In the genomic region with DNA sequence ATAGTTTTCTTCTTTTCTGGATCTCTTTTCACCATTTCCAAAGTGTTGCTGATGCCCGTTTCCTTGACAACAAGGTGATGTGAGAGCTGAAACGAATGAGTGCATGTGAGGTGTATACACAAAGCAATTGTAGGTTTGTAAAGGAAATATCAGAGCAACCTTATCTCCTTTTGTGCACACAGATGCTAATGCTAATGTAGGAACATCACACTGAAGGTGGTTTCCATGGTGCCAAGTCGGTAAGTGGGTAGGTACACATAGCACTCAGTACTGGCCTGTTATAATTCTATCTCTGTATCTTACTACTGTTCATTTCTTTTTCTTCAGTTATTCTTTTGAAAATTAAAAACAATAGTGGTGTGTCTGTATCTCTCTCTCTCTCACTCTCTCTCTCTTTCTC, we compare ENCODE assay signal across 21 mouse cellular contexts. TPM values are rescaled to one million over a fixed set of nuclear protein-coding genes. Genes with fewer than 3 reads are reported as not detected.
DNase-seq lines count a peak whose midpoint lies in the region; ATAC-seq and TF ChIP-seq lines count a peak whose summit lies in the region.
"Had no signal": no experiment of that assay in that cellular context is flagged by ENCODE, and none has a peak within 500 bp of the region (broad histone marks: within the 10 kb centered on the region; RNA-seq: fewer than 3 reads in every experiment).

No protein-coding gene starts in this region.

- no peak overlapping the region for H3K9ac ChIP-seq in forebrain, embryonic 16.5 days (replicated peaks; ENCODE audit: low read depth, low read length)
- no peak overlapping the region for H3K9ac ChIP-seq in midbrain, embryonic 14.5 days (replicated peaks; ENCODE audit: low read length)
- H3K9ac ChIP-seq in midbrain, embryonic 13.5 days (replicated peaks): no peak overlapping the region
- no peak overlapping the region for H3K9ac ChIP-seq in midbrain, postnatal 0 days (replicated peaks; ENCODE audit: low read length, poor library complexity, severe bottlenecking)
- H3K9ac ChIP-seq: heart, embryonic 12.5 days; heart, embryonic 15.5 days; hindbrain, embryonic 14.5 days had no signal

- WGBS in forebrain, embryonic 16.5 days: 64% methylated on average over 3 of the region's 3 CpGs
- 82% methylated on average over 3 of the region's 3 CpGs for WGBS in forebrain, embryonic 10.5 days
- 68% methylated on average over 3 of the region's 3 CpGs for WGBS in midbrain, embryonic 14.5 days
- 69% methylated on average over 3 of the region's 3 CpGs for WGBS in midbrain, embryonic 13.5 days
- 49% methylated on average over 3 of the region's 3 CpGs for WGBS in midbrain, postnatal 0 days

- H3K27me3 ChIP-seq in forebrain, embryonic 16.5 days (replicated peaks; ENCODE audit: control insufficient read depth, insufficient read depth, low read length): no peaks in the 10 kb centered on the region
- peaks cover 4% of the 10 kb centered on the region; the same call in 1 of the 2 replicates for H3K27me3 ChIP-seq in forebrain, embryonic 10.5 days (ENCODE audit: poor library complexity, severe bottlenecking)
- H3K27me3 ChIP-seq in midbrain, embryonic 14.5 days (ENCODE audit: control insufficient read depth, insufficient read depth, low read length): no peaks in the 10 kb centered on the region; the same call in 1 of the 2 replicates
- peaks cover 19% of the 10 kb centered on the region for H3K27me3 ChIP-seq in midbrain, embryonic 13.5 days
- H3K27me3 ChIP-seq in midbrain, postnatal 0 days (ENCODE audit: insufficient read depth, low read length): peaks cover 5% of the 10 kb centered on the region; the same call in 1 of the 2 replicates
- H3K27me3 ChIP-seq: heart, embryonic 12.5 days; heart, embryonic 15.5 days had no signal

- peak; percentile 43; the same call in 1 of the 2 replicates for ATAC-seq in forebrain, embryonic 16.5 days
- no peak for ATAC-seq in midbrain, embryonic 14.5 days (ENCODE audit: low FRiP score, low TSS enrichment)
- no peak for ATAC-seq in midbrain, embryonic 13.5 days
- peak; percentile 56; the same call in 1 of the 2 replicates for ATAC-seq in midbrain, postnatal 0 days (ENCODE audit: low FRiP score)
- ATAC-seq: activated CD4-positive, CD25-positive, alpha-beta regulatory T cell, adult 4 months; CD4-positive, CD25-positive, alpha-beta regulatory T cell, adult 4 months; intestine, postnatal 0 days had no signal

- H3K27ac ChIP-seq in forebrain, embryonic 16.5 days (ENCODE audit: low read length): no peak overlapping the region
- H3K27ac ChIP-seq in forebrain, embryonic 10.5 days: no peak overlapping the region
- no peak overlapping the region for H3K27ac ChIP-seq in midbrain, embryonic 14.5 days (replicated peaks; ENCODE audit: low read depth, low read length)
- no peak overlapping the region for H3K27ac ChIP-seq in midbrain, embryonic 13.5 days
- H3K27ac ChIP-seq in midbrain, postnatal 0 days (ENCODE audit: low read depth, low read length): no peak overlapping the region
- H3K27ac ChIP-seq: heart, embryonic 15.5 days; hindbrain, embryonic 14.5 days had no signal

- no peak overlapping the region for H3K4me3 ChIP-seq in forebrain, embryonic 16.5 days (replicated peaks; ENCODE audit: low read length)
- no peak overlapping the region for H3K4me3 ChIP-seq in forebrain, embryonic 10.5 days
- no peak overlapping the region for H3K4me3 ChIP-seq in midbrain, embryonic 14.5 days (replicated peaks; ENCODE audit: low read depth, low read length)
- H3K4me3 ChIP-seq in midbrain, embryonic 13.5 days (replicated peaks): no peak overlapping the region
- no peak overlapping the region for H3K4me3 ChIP-seq in midbrain, postnatal 0 days (ENCODE audit: low read depth, low read length)
- H3K4me3 ChIP-seq: heart, embryonic 12.5 days; heart, embryonic 15.5 days had no signal

- no peaks in the 10 kb centered on the region for H3K36me3 ChIP-seq in forebrain, embryonic 16.5 days (ENCODE audit: control insufficient read depth, insufficient read depth)
- no peaks in the 10 kb centered on the region for H3K36me3 ChIP-seq in forebrain, embryonic 10.5 days (replicated peaks)
- H3K36me3 ChIP-seq in midbrain, embryonic 14.5 days (ENCODE audit: control insufficient read depth, insufficient read depth, low read length): no peaks in the 10 kb centered on the region
- no peaks in the 10 kb centered on the region for H3K36me3 ChIP-seq in midbrain, embryonic 13.5 days
- H3K36me3 ChIP-seq in midbrain, postnatal 0 days (ENCODE audit: insufficient read depth, low read length): no peaks in the 10 kb centered on the region
- H3K36me3 ChIP-seq: heart, embryonic 12.5 days; heart, embryonic 15.5 days had no signal

- no peak overlapping the region for H3K4me2 ChIP-seq in forebrain, embryonic 16.5 days (ENCODE audit: low read length)
- no peak overlapping the region for H3K4me2 ChIP-seq in midbrain, embryonic 14.5 days (ENCODE audit: low read length)
- H3K4me2 ChIP-seq in midbrain, embryonic 13.5 days (replicated peaks): no peak overlapping the region
- H3K4me2 ChIP-seq in midbrain, postnatal 0 days (ENCODE audit: low read depth, low read length, poor library complexity, severe bottlenecking): no peak overlapping the region
- H3K4me2 ChIP-seq: heart, embryonic 12.5 days; heart, embryonic 15.5 days; hindbrain, embryonic 14.5 days had no signal

- TF ChIP-seq CTCF in brain, embryonic 14.5 days (IDR thresholded peaks at IDR 0.05; ENCODE audit: borderline replicate concordance, extremely low read depth, insufficient read depth, insufficient read length): no peak
- TF ChIP-seq CTCF in midbrain, postnatal 0 days (IDR thresholded peaks at IDR 0.05): no peak

- no peak for DNase-seq in forebrain, embryonic 10.5 days (ENCODE audit: extremely low spot score, low spot score)
- DNase-seq in midbrain, embryonic 14.5 days: peak; percentile 8
- DNase-seq in brain, embryonic 14.5 days (ENCODE audit: low read depth): peak; percentile 38
- DNase-seq in midbrain, postnatal 0 days (ENCODE audit: low spot score): no peak
- DNase-seq: adrenal gland, adult 8-10 months; adrenal gland, postnatal 25 days; cerebellum, adult 18-20 months; cerebellum, adult 9-10 months; cerebellum, postnatal 14 days; gastrocnemius, postnatal 25 days; heart, adult 18-20 months; heart, postnatal 10 days; heart, postnatal 36 days had no signal

- TF ChIP-seq POLR2A in brain, embryonic 14.5 days (IDR thresholded peaks at IDR 0.05; ENCODE audit: borderline replicate concordance, extremely low read depth, insufficient read depth, insufficient read length, poor library complexity, severe bottlenecking): no peak

- no peaks in the 10 kb centered on the region for H3K4me1 ChIP-seq in forebrain, embryonic 16.5 days (replicated peaks; ENCODE audit: control insufficient read depth, insufficient read depth, low read length)
- H3K4me1 ChIP-seq in forebrain, embryonic 10.5 days: no peaks in the 10 kb centered on the region
- H3K4me1 ChIP-seq in midbrain, embryonic 14.5 days (ENCODE audit: control insufficient read depth, insufficient read depth, low read length): no peaks in the 10 kb centered on the region
- H3K4me1 ChIP-seq in midbrain, embryonic 13.5 days (replicated peaks): no peaks in the 10 kb centered on the region
- no peaks in the 10 kb centered on the region for H3K4me1 ChIP-seq in midbrain, postnatal 0 days (ENCODE audit: insufficient read depth, low read length)
- H3K4me1 ChIP-seq: heart, embryonic 12.5 days; heart, embryonic 15.5 days had no signal

- H3K9me3 ChIP-seq in forebrain, embryonic 16.5 days (ENCODE audit: control insufficient read depth, low read length): no peaks in the 10 kb centered on the region
- H3K9me3 ChIP-seq in forebrain, embryonic 10.5 days: no peaks in the 10 kb centered on the region
- no peaks in the 10 kb centered on the region for H3K9me3 ChIP-seq in midbrain, embryonic 14.5 days (ENCODE audit: control insufficient read depth, low read length)
- no peaks in the 10 kb centered on the region for H3K9me3 ChIP-seq in midbrain, embryonic 13.5 days
- H3K9me3 ChIP-seq in midbrain, postnatal 0 days (ENCODE audit: low read length): no peaks in the 10 kb centered on the region
- H3K9me3 ChIP-seq: heart, embryonic 12.5 days; heart, embryonic 15.5 days had no signal

RNA-seq across cellular contexts. Expression of a gene that starts 26.3 kb away (rescaled TPM):
- polyA plus RNA-seq in forebrain, embryonic 16.5 days (2015; fragmentation: Nextera tagmentation; extraction: Ambion mirVana): 49.7 and 61.5 TPM in 2 replicates
- polyA plus RNA-seq in forebrain, embryonic 10.5 days (2016; fragmentation: Nextera tagmentation; extraction: Ambion mirVana): 9.5 and 9.6 TPM in 2 replicates
- 5.4 and 8.1 TPM in 2 replicates for polyA plus RNA-seq in midbrain, embryonic 14.5 days (2014; fragmentation: Nextera tagmentation; extraction: Ambion mirVana)
- polyA plus RNA-seq in midbrain, embryonic 13.5 days (2015; fragmentation: Nextera tagmentation; extraction: Ambion mirVana): 52.9 and 54.3 TPM in 2 replicates
- polyA plus RNA-seq in brain, embryonic 14.5 days (2012; rRNA removed): 48.6 and 71.9 TPM in 2 replicates
- 6.8 and 12.3 TPM in 2 replicates for total RNA-seq in midbrain, postnatal 0 days (2014; rRNA removed)
- polyA plus RNA-seq in midbrain, postnatal 0 days (2015; fragmentation: Nextera tagmentation; extraction: Ambion mirVana): 13.2 and 25.8 TPM in 2 replicates
- total RNA-seq: gastrocnemius, postnatal 25 days had no signal
- polyA plus RNA-seq: activated CD4-positive, CD25-positive, alpha-beta regulatory T cell, adult 4 months; CD4-positive, CD25-positive, alpha-beta regulatory T cell, adult 4 months had no signal

Comparison
In these comparisons a context has a peak if more than half of its experiments do, and no peak if none do; other contexts are left out.
1. ATAC-seq: peak in forebrain, embryonic 16.5 days (single experiment) and midbrain, postnatal 0 days (single experiment); none in midbrain, embryonic 14.5 days (single experiment) and midbrain, embryonic 13.5 days (single experiment).
2. DNase-seq: peak in midbrain, embryonic 14.5 days (single experiment) and brain, embryonic 14.5 days (single experiment); none in forebrain, embryonic 10.5 days (single experiment) and midbrain, postnatal 0 days (single experiment).